Mouse (Mus musculus) forebrain, embryonic 12.5 days (tissue): ENCODE data around the gene Ttpal. TPM values are rescaled to one million over a fixed set of nuclear protein-coding genes. Genes with fewer than 3 reads are reported as not detected.

Experiments used
- ATAC-seq: fragments of 200-750 bp; cut with Nextera tagmentation; 2 replicates; pipeline ENCODE4 v1.8.0; 2017; ENCODE audit warnings: moderate TSS enrichment; ENCODE audit not compliant: low FRiP score
- H3K27ac ChIP-seq: fragments of 300-500 bp; sonication (generic); 2 replicates; pipeline ENCODE4 v1.5.1; 2016; ENCODE audit warnings: mild to moderate bottlenecking
- H3K27me3 ChIP-seq: fragments of 300-500 bp; sonication (generic); 2 replicates; pipeline ENCODE4 v1.6.1; 2016; ENCODE audit warnings: mild to moderate bottlenecking
- H3K36me3 ChIP-seq: fragments of 300-500 bp; sonication (generic); replicated peaks from 2 replicates; pipeline ENCODE4 v1.6.1; 2016; ENCODE audit warnings: mild to moderate bottlenecking
- H3K4me1 ChIP-seq: fragments of 300-500 bp; sonication (generic); 2 replicates; pipeline ENCODE4 v1.6.1; 2016
- H3K4me2 ChIP-seq: fragments of 300-500 bp; sonication (generic); 2 replicates; pipeline ENCODE4 v1.6.1; 2016; ENCODE audit warnings: mild to moderate bottlenecking, moderate library complexity
- H3K4me3 ChIP-seq: fragments of 300-500 bp; sonication (generic); replicated peaks from 2 replicates; pipeline ENCODE4 v1.5.1; 2016; ENCODE audit warnings: mild to moderate bottlenecking
- H3K9ac ChIP-seq: fragments of 300-500 bp; sonication (generic); 2 replicates; pipeline ENCODE4 v1.6.1; 2016; ENCODE audit warnings: mild to moderate bottlenecking
- H3K9me3 ChIP-seq: fragments of 300-500 bp; sonication (generic); 2 replicates; pipeline ENCODE4 v1.6.1; 2016
- WGBS: fragments of 180-500 bp; shearing (Covaris S2); methylation state at CpG from one replicate; pipeline ENCODE4 v1.1.7; 2016; 5-methylcytosine and 5-hydroxymethylcytosine counted together
- polyA plus RNA-seq: library from polyadenylated mRNA; unstranded; fragments of >200 nt; fragmentation: Nextera tagmentation; extraction: Ambion mirVana; gene quantifications from 2 replicates; pipeline ENCODE4 v1.2.1, GENCODE M21; 2016

Gene Ttpal
- polyA plus RNA-seq: 49.4 and 49.8 TPM in 2 replicates

DNA sequence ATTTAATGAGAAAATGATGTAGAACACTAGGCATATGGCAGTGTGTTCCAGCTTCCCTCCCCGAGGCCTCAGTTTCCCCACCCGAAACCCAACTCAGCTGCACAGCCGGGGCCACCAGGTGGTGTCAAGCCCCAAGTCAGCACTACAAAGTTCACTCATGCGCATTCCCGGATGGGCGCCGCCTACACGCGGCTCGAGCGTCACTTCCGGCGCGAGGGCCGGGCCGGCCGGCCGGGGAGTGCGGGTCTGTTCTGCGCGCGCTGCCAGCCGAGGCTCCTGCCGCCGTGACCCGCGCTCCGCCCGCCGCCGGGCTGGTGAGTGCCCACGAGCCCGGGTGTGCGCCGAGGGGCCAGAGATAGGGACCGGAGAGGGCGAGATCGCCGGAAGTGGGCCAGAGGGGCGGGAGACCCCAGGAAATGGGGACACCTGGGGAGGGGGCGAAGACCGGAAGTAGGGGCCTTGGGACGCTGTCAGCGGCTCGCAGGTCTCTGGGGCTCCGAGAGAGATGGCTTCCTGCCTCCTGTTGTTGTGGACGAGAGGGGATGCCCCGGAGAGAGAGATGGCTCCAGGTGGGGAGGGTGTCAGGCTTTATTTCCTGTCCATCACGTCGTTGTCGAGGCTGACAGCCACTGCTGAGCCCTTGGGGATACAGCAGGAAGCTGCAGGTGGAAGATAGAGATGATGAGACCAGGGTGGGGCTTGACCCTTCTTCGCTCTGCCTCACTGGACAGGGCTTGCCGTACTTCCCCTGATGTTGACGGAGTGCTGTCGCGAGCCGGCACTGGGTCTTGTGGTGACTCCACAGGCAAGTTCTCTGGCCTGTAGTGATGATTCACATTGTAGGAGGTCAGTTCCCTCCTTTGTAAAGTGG lies at the start of gene Ttpal:
TSS of gene Ttpal (plus strand) at position 214 of the 871 bp plus-strand sequence.
- H3K9ac ChIP-seq: peak within 1 kb of the TSS; percentile 94
- 1% methylated on average over 57 of the region's 57 CpGs for WGBS
- H3K27ac ChIP-seq: peak within 1 kb of the TSS; percentile 90
- no peaks in the 10 kb centered on the region for H3K27me3 ChIP-seq
- H3K4me3 ChIP-seq: peak within 1 kb of the TSS; percentile 89
- ATAC-seq: peak; percentile 94
- peak within 1 kb of the TSS; percentile 89 for H3K4me2 ChIP-seq
- H3K9me3 ChIP-seq: no peaks in the 10 kb centered on the region
- peaks cover 14% of the 10 kb centered on the region for H3K4me1 ChIP-seq
- peaks cover 2% of the 10 kb centered on the region; the same call in 1 of the 2 replicates for H3K36me3 ChIP-seq

DNA sequence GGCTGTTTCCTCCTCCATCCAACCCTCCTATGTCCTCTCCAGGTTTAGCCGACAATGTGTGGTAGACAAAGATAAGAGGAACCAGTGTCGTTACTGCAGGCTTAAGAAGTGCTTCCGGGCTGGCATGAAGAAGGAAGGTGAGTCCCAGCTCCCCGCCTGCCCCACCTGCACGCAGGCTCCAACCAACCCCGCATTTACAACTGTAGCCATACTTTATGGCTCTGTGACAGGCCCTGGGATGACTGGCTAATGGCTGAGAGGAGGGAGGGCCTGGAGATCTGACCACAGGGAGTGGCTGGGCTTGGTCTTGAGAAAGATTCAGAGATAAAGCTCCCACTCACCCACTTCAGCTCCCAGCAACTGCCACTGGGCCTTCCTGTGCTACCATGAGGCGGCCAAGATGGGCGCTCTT lies 49.6 kb upstream of the Ttpal start:
- Histone ChIP-seq H3K4me3 (no peak overlapping the region), H3K9ac (no peak overlapping the region), H3K9me3 (no peaks in the 10 kb centered on the region), H3K4me1 (no peaks in the 10 kb centered on the region), H3K36me3 (no peaks in the 10 kb centered on the region), H3K27me3 (peaks cover 3% of the 10 kb centered on the region; the same call in 1 of the 2 replicates), H3K27ac (no peak overlapping the region), H3K4me2 (no peak overlapping the region)
- no peak for ATAC-seq
- 88% methylated on average over 8 of the region's 8 CpGs for WGBS

DNA sequence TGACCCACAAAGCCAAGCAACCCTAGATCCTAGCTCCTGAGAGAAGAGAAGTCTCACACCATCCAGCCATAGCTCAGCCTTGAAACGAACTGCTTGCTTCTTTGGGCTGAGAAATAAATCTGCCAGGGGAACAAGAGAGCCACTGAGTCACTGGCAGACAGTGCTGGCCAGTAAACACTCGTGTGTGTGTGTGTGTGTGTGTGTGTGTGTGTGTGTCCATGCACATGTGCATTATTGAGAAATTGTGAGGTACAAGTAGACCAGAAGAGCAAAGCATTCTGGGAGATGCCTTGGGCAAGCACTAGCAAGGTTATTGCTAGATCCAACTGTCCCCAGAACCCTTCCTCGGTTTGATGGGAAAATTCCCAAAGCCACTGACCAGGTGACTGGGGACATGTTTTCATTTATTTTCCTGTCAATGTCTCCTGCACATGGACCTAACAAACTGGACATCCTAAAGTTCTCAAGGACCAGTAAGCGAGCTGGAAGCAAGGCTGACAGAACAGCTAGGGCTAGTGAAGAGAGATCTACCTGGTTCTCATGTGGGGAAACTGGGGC lies 47.6 kb upstream of the Ttpal start:
- H3K4me3 ChIP-seq: no peak overlapping the region
- no peak overlapping the region for H3K4me2 ChIP-seq
- 80% methylated on average over 4 of the region's 4 CpGs for WGBS
- ATAC-seq: no peak
- H3K9me3 ChIP-seq: no peaks in the 10 kb centered on the region
- H3K36me3 ChIP-seq: no peaks in the 10 kb centered on the region
- H3K4me1 ChIP-seq: no peaks in the 10 kb centered on the region
- H3K27ac ChIP-seq: no peak overlapping the region
- 0 out of 2 replicates have a peak, but pooled peaks cover 3% of the 10 kb centered on the region for H3K27me3 ChIP-seq
- no peak overlapping the region for H3K9ac ChIP-seq

DNA sequence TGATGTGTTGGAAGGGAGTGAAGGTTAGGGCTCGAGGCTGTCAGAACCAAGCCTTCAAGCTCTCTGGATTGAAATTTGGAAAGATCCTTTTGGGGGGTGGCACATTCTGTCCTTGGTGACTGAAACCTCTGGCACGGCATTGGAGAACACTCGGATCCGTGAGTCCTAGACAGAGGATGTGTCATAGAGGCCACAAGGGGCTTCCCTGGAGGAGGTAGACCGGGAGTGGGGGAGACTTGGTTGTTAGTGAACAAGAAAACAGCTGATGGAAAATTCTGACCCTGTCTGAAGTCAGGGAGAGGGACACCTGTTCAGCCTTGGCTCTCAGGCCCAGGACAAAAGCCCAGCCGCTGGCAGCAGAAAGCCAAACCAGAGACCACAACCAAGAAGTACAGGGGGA lies 47.1 kb upstream of the Ttpal start:
- Histone ChIP-seq H3K27ac (no peak overlapping the region), H3K4me3 (no peak overlapping the region), H3K9me3 (no peaks in the 10 kb centered on the region), H3K9ac (no peak overlapping the region), H3K36me3 (no peaks in the 10 kb centered on the region), H3K27me3 (0 out of 2 replicates have a peak, but pooled peaks cover 3% of the 10 kb centered on the region), H3K4me2 (no peak overlapping the region), H3K4me1 (no peaks in the 10 kb centered on the region)
- WGBS: 75% methylated on average over 6 of the region's 6 CpGs
- ATAC-seq: no peak

DNA sequence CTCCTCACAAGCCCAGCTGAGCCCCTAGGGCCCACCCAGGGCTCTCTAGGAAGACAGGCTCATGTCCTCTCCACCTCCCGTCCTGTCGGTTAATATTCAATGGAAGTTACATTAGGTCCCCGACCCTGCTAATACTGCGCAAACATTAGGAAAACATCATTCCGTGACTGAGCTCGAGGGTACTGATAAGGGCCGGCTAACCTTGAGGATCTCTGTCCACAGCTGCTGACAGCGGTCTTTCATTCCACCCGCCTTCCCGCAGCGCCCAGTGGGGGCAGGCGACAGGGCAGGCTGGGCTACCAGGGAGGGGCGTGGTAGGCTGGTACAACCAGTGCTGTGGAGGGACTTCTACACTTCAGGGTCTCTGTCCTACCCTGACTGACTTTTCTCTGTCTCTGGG lies 46.7 kb upstream of the Ttpal start:
- H3K9me3 ChIP-seq: no peaks in the 10 kb centered on the region
- H3K4me1 ChIP-seq: no peaks in the 10 kb centered on the region
- H3K4me3 ChIP-seq: no peak overlapping the region
- ATAC-seq: no peak
- no peak overlapping the region for H3K4me2 ChIP-seq
- H3K27ac ChIP-seq: no peak overlapping the region
- no peak overlapping the region for H3K9ac ChIP-seq
- H3K36me3 ChIP-seq: no peaks in the 10 kb centered on the region
- 0 out of 2 replicates have a peak, but pooled peaks cover 3% of the 10 kb centered on the region for H3K27me3 ChIP-seq
- 81% methylated on average over 13 of the region's 13 CpGs for WGBS

DNA sequence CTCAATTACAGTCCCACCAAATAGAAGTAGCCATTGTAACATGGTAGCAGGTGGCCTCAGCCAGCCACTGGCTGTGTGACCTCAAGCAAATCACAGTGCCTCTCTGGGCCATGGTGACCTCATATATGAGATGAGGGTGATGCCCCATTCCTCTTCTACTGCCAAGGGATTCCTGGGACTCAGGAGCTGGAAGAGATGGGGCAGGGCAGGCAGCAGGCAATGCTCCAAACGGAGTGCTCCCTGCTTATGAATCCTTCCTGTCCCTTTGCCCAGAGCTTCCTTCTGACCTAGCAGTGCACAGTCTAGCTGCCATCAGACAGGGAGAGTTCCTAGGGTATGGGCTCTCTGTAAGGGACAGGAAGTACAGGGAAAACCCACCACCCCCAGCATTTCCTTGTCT lies 43.6 kb upstream of the Ttpal start:
- no peaks in the 10 kb centered on the region for H3K27me3 ChIP-seq
- H3K27ac ChIP-seq: no peak overlapping the region
- H3K9ac ChIP-seq: no peak overlapping the region
- no peaks in the 10 kb centered on the region for H3K36me3 ChIP-seq
- 76% methylated on average over 1 of the region's 1 CpGs for WGBS
- no peak overlapping the region for H3K4me2 ChIP-seq
- ATAC-seq: no peak
- no peaks in the 10 kb centered on the region for H3K9me3 ChIP-seq
- H3K4me3 ChIP-seq: no peak overlapping the region
- no peaks in the 10 kb centered on the region for H3K4me1 ChIP-seq

DNA sequence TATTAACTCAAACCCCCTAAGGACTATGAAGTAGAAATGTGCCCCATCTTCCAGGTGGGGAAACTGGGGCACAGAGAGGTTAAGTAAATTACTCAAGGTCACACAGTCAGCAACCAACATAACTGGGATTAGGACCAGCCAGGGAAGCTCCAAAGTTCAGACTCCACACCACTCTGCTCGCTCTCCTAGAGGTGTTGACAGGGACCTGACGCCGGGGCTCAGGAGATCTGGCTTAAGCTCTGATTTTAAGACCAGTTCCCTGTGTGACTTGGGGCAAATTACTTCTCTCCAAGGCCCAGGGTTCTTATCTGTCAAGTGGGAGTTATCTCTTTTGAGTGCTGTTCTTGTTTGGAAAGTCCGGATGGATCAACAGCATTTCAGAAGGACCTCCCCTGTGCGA lies 42.9 kb upstream of the Ttpal start:
- H3K4me2 ChIP-seq: no peak overlapping the region
- no peak overlapping the region for H3K9ac ChIP-seq
- H3K9me3 ChIP-seq: no peaks in the 10 kb centered on the region
- H3K27ac ChIP-seq: no peak overlapping the region
- no peaks in the 10 kb centered on the region for H3K4me1 ChIP-seq
- no peak overlapping the region for H3K4me3 ChIP-seq
- ATAC-seq: no peak
- H3K36me3 ChIP-seq: no peaks in the 10 kb centered on the region
- H3K27me3 ChIP-seq: no peaks in the 10 kb centered on the region
- WGBS: 77% methylated on average over 5 of the region's 5 CpGs

DNA sequence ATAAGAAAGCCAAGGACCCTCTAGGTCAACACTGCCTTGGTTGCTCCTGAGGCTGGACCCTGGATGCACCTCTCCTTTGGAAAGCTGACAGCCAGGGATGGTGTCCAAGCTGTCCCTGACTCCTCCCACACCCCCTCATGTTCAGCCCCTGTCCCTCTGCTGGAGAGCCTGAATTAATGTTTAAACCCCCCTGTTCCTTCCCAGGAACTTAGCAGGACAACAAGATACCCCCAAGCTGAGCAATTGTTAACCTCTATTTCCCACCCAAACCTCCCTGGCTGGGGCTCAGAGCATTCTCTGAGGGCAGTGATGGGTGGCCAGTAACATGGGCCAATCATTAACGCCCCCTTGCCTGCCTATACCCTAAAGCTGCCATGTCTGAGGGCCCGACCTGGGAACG lies 41.9 kb upstream of the Ttpal start:
- Histone ChIP-seq H3K36me3 (no peaks in the 10 kb centered on the region), H3K4me1 (no peaks in the 10 kb centered on the region), H3K27me3 (no peaks in the 10 kb centered on the region), H3K4me3 (no peak overlapping the region), H3K4me2 (no peak overlapping the region), H3K9ac (no peak overlapping the region), H3K9me3 (no peaks in the 10 kb centered on the region), H3K27ac (no peak overlapping the region)
- no peak for ATAC-seq
- WGBS: 74% methylated on average over 3 of the region's 3 CpGs

DNA sequence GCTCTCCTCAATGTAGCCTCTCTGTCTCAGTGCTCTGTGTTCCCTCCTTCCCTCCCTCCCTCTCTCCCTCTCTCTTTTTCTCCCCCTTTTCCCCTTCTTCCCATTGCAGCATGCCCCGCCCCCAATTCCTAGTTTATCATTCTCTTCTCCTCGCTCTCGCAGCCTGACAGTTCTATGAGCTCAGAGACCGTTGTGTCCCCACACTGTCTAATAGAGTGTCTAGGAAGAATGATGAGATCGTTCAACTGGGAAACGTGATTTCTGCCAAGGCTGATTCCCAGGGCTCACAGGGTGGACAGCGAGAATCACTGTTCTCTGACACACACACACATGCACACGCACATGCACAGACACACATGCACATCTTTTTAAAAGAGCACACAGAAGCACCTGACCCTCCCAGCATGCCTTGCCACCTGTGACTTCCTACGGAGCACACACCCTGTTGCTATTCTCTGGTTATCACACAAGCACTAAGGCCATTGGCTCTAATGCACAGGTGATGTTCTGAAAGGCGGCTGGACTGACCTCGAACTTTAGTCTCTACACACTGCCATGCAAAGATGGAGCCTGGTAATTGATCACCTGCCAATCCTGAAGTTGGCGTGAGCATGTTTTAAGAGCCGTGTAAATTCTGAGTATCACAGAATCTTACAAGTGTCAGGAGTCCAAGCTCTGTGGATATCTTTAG lies 40.7 kb upstream of the Ttpal start:
- Histone ChIP-seq H3K4me1 (no peaks in the 10 kb centered on the region), H3K9me3 (no peaks in the 10 kb centered on the region), H3K4me3 (no peak overlapping the region), H3K27ac (no peak overlapping the region), H3K36me3 (no peaks in the 10 kb centered on the region), H3K4me2 (no peak overlapping the region), H3K27me3 (no peaks in the 10 kb centered on the region), H3K9ac (no peak overlapping the region)
- no peak for ATAC-seq
- 78% methylated on average over 13 of the region's 13 CpGs for WGBS

DNA sequence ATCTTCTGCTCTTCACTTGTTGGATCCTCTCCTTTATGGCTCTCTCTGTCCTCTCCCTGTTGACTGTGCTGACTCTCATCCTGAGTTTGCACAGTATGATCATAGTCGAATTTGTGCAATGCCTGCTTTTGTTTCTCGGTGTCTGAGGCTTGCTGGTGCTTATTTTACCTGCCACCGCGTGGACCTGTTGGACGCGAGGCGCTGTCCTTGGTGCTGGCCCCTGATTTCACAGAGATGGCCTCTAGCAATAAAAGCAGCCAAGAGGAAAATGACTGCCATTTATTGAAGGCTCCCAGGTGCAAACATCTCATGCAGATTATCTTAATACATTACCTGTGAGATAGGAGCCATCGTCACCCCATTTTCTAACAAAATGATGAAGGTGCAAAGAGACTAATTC lies 37.5 kb upstream of the Ttpal start:
- Histone ChIP-seq H3K4me2 (no peak overlapping the region), H3K27ac (no peak overlapping the region), H3K27me3 (0 out of 2 replicates have a peak, but pooled peaks cover 3% of the 10 kb centered on the region), H3K4me3 (no peak overlapping the region), H3K4me1 (no peaks in the 10 kb centered on the region), H3K9me3 (no peaks in the 10 kb centered on the region), H3K9ac (no peak overlapping the region), H3K36me3 (no peaks in the 10 kb centered on the region)
- 33% methylated on average over 8 of the region's 8 CpGs for WGBS
- no peak for ATAC-seq

DNA sequence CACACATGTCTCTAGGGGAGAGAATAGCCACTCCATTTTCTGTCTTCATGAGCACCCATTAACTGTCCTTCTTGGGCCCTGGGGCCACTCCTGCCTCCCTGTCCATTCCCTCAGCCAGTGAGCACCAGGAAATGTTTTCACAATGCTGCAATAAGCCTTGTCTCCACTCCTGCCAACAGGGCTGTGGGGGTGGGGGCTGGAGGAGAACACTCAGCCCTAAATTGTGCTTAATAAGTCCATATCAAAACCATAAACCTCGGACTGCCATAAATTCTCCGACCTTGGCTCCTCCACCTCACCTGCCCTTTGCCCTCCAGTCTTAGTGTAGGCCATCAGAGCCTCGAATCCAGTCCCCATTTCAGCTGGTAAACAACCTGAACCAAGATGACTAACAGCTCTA lies 27.8 kb upstream of the Ttpal start:
- H3K9ac ChIP-seq: no peak overlapping the region
- no peak overlapping the region for H3K27ac ChIP-seq
- no peak overlapping the region for H3K4me2 ChIP-seq
- no peak for ATAC-seq
- no peaks in the 10 kb centered on the region for H3K9me3 ChIP-seq
- H3K4me1 ChIP-seq: no peaks in the 10 kb centered on the region
- no peaks in the 10 kb centered on the region for H3K36me3 ChIP-seq
- 82% methylated on average over 3 of the region's 3 CpGs for WGBS
- H3K27me3 ChIP-seq: no peaks in the 10 kb centered on the region
- no peak overlapping the region for H3K4me3 ChIP-seq

DNA sequence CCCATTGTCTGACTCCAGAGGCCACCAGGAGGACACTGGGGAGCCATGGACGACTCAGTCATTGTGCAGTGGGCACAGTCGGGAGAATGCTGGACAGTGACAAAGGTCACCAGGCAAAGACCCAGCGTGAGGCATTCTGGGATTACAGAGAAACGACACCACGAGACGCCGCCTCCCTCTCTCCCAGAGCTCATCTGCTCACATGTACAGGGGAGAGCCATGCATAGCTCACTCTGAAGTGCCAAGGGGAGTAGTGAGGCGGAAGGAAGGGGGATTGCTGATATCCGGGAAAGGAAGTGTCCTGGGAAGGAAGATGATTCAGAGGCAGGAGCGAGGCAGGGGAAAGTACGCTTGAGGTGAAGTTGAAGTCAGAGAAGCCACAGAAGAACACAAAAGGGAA lies 26.9 kb upstream of the Ttpal start:
- no peaks in the 10 kb centered on the region for H3K9me3 ChIP-seq
- no peaks in the 10 kb centered on the region for H3K4me1 ChIP-seq
- H3K4me3 ChIP-seq: no peak overlapping the region
- no peaks in the 10 kb centered on the region for H3K36me3 ChIP-seq
- H3K27ac ChIP-seq: no peak overlapping the region
- H3K27me3 ChIP-seq: no peaks in the 10 kb centered on the region
- no peak overlapping the region for H3K4me2 ChIP-seq
- ATAC-seq: no peak
- 51% methylated on average over 11 of the region's 11 CpGs for WGBS
- H3K9ac ChIP-seq: no peak overlapping the region
